Mouse (Mus musculus): ENCODE measurements around the gene Foxd1.

Foxd1 gene

GRCm38 (mm10) chr13:98385877-98386276 lies 31.8 kb downstream of the Foxd1 start:
- DNase-seq (ENCODE audit: low read depth, low spot score), result no peak

DNA sequence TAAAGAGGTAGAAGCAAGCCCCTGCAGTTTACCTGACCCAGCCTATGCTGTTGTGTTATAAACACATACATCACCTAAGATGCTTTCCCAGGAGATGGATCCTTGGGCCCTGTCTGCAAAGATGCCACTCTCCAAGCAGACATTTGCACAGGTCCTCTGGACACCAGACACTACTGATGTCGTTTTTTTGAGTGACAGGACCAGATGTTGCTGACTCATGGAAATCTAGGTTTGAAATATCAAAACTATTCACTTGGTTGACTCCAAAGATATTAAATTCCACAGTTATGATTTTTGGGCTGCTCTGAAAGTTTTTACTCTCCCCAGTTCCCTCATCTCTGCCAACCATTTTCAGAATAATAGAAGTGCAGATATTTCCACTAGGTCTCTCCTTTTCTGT lies 35.0 kb downstream of the Foxd1 start:
- DNase-seq (ENCODE audit: low read depth, low spot score), result no peak

DNA sequence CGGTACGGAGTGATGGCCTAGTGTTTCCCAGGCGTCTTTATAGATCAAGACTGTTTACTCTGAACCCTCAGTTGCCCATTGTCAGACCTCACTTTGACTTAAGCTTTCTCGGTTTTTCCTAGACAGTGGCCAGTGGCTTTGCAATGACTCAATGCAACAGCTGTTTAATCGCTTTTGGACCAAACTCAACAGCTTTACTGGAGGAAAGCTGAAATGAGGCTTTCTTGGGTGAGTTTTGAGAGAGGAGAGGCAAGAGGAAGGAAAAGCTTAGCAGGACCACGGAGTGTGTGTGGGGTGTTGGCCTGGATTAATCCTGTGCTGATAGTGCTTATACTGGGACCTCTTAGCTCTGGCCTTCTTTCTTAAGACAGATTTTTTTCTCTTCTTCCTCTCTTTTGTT lies 36.3 kb downstream of the Foxd1 start:
- no peak for DNase-seq (ENCODE audit: low read depth, low spot score)

- no peak for DNase-seq (ENCODE audit: low read depth, low spot score)
Observed at GRCm38 (mm10) chr13:98390771-98391634, 37.0 kb downstream of the Foxd1 start.

GRCm38 (mm10) chr13:98391635-98391990 lies 37.6 kb downstream of the Foxd1 start:
- no peak for DNase-seq (ENCODE audit: low read depth, low spot score)

DNA sequence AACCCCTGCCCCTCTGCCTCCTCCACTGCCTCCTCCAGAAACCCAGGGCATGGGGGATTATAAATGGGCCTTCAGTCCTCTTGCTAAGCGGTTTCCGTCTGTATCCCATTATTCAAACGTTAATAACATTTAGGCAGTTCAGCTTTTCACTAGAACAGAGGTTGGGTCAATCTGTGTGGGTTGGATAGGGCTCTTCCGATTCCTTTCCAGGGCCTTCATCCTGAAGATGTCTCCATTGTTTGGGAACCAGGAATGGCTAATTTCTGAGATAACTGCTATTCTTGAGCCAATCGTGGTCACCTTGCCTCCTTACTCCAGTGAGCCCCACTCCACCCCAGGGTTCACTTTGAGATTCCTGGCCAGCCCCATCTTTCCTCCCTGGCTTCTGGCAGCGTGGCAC lies 38.0 kb downstream of the Foxd1 start:
- no peak for DNase-seq (ENCODE audit: low read depth, low spot score)

DNA sequence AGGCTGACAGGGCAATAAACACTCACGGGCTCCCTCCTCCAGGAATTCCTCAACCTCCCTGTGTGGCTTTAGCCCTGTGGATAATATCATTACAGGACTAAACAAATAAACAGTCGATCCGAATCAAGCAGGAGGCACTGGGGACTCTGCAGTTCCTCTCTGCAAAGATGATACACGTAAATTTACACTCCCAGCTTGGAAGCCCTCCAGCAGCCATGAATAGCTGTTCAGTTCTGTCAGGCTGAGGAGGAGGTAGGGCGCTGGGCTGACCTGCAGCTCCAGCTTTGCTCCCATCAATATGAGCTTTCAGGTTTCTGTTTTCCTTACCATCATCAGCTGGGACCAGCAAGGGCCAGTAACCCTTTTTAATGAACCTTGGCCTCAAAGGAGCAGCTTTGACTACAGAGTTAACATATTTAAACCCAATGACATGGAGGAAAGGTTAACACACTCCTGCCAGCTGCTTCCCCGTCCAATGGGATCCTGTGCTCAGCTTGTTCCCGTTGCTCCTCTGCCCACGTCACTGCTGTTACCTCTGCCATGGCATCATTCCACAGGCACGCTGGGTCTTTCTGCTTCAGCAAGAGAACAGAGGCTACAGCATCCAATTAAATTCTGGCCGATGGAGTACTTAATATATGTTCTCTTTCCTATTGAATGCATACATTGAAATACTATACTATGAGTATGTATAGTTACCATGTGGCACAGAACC lies 39.5 kb downstream of the Foxd1 start:
- DNase-seq (ENCODE audit: low read depth, low spot score), result no peak

All from CD4-positive helper T cell, adult 2 months (primary cell).